Mouse (Mus musculus): ENCODE data around the gene Fbxo42. TPM values are rescaled to one million over a fixed set of nuclear protein-coding genes. Genes with fewer than 3 reads are reported as not detected.

Fbxo42 gene
- total and polyA plus RNA-seq, 3 experiments = 11.2 to 260 (median 23.1) TPM

DNA sequence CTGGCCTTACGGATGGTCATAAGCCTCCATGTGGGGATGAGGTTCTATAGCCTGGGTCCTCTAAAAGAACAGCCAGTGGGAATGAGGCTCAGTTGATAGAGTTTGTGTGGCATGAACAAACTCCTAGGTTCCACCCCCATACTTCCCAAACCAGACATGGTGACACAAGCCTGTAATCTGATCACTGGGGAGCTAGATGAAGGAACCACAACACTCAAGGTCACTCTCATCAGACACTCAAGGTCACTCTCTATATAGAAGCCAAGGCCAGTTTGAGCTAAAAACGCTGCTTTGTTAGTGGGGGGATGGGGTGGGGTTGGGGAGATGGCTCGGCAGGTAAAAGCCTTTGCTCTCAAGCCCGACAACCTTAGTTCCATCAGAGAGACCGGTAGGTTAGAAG is 47.8 kb upstream of the Fbxo42 start:
- peaks cover 0 to 5% of the 10 kb centered on the region in 2 experiments; a peak in 1 of 4 replicates for H3K4me1 ChIP-seq (ENCODE audit: control insufficient read depth in 1 of 2, insufficient read depth in 2 of 2, low read length in 2 of 2)
- no peak for DNase-seq (ENCODE audit: low read depth, low spot score)
- no peak overlapping the region for H3K9ac ChIP-seq (ENCODE audit: control insufficient read depth, low read depth, low read length, poor library complexity, severe bottlenecking)
- no peaks in the 10 kb centered on the region for H3K36me3 ChIP-seq (ENCODE audit: control insufficient read depth in 1 of 2, insufficient read depth in 2 of 2, low read length in 2 of 2)
- no peak overlapping the region for H3K4me3 ChIP-seq (ENCODE audit: control insufficient read depth in 1 of 2, insufficient read depth in 1 of 2, low read depth in 2 of 2, low read length in 2 of 2)
- no peak for TF ChIP-seq JUND (IDR thresholded peaks at IDR 0.05; ENCODE audit: low read depth, low read length)
- no peak for TF ChIP-seq BHLHE40 (IDR thresholded peaks at IDR 0.05; ENCODE audit: borderline replicate concordance, low read depth, low read length)
- no peak for TF ChIP-seq ETS1 (IDR thresholded peaks at IDR 0.05; ENCODE audit: low read depth, low read length)
- no peak for TF ChIP-seq NRF1 (IDR thresholded peaks at IDR 0.05; ENCODE audit: insufficient read depth, low read depth, low read length, poor library complexity, severe bottlenecking)
- TF ChIP-seq GABPA (IDR thresholded peaks at IDR 0.05; ENCODE audit: low read depth, low read length) = no peak
- TF ChIP-seq MYB (IDR thresholded peaks at IDR 0.05; ENCODE audit: low read depth, low read length) = no peak
- TF ChIP-seq ZNF384 (IDR thresholded peaks at IDR 0.05; ENCODE audit: low read depth, low read length) = no peak
- no peak for TF ChIP-seq CTCF (IDR thresholded peaks at IDR 0.05 in 2 of 3, conservative IDR thresholded peaks at IDR 0.05 in 1 of 3; ENCODE audit: control insufficient read depth in 1 of 3, insufficient read depth in 1 of 3, low read depth in 2 of 3, low read length in 3 of 3, poor library complexity in 1 of 3, severe bottlenecking in 1 of 3)
- TF ChIP-seq POLR2AphosphoS5 (IDR thresholded peaks at IDR 0.05; ENCODE audit: borderline replicate concordance, low read depth, low read length) = no peak
- TF ChIP-seq KAT2A (conservative IDR thresholded peaks at IDR 0.05; ENCODE audit: low read depth, low read length) = no peak
- TF ChIP-seq MAX (IDR thresholded peaks at IDR 0.05; ENCODE audit: low read length) = no peak
- no peak for TF ChIP-seq MAZ (IDR thresholded peaks at IDR 0.05; ENCODE audit: low read depth, low read length)
- no peak for TF ChIP-seq CHD1 (IDR thresholded peaks at IDR 0.05; ENCODE audit: low read depth, low read length)
- TF ChIP-seq EP300 (IDR thresholded peaks at IDR 0.05; ENCODE audit: low read depth in 1 of 2, low read length in 2 of 2) = no peak
- TF ChIP-seq ELF1 (IDR thresholded peaks at IDR 0.05; ENCODE audit: low read depth, low read length) = no peak
- TF ChIP-seq MAFK (IDR thresholded peaks at IDR 0.05; ENCODE audit: borderline replicate concordance, low read depth, low read length) = no peak
- TF ChIP-seq GATA1 (IDR thresholded peaks at IDR 0.05; ENCODE audit: low read depth, low read length) = no peak
- H3K27ac ChIP-seq (ENCODE audit: control insufficient read depth, low read depth, low read length) = no peak overlapping the region
- H3K79me2 ChIP-seq (ENCODE audit: control insufficient read depth, insufficient read depth, low read length, poor library complexity) = no peaks in the 10 kb centered on the region
- H3K9me3 ChIP-seq (replicated peaks; ENCODE audit: insufficient read depth, low read length) = no peaks in the 10 kb centered on the region
- H3K27me3 ChIP-seq (ENCODE audit: control insufficient read depth in 1 of 2, insufficient read depth in 2 of 2, low read length in 2 of 2) = no peaks in the 10 kb centered on the region

DNA sequence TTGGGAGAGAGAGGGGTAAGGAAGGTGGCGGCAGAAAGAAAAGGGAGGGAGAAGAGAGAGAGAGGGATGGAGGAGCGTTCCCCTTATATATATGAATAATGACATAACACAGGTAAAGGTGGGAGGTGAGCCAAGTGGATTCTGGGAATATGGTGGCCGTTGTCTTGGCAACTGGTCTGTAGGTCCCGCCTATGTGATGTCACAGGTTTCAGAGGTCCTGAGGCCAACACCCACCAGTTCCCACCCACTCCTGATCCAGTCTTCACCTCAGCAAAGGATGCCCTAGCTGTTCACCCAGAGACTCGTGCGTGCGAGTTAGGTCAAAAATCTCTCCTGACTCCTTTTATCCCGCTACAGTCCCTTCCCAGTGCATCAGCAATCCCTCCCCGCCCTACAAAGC is 46.4 kb upstream of the Fbxo42 start:
- Histone ChIP-seq H3K27ac (ENCODE audit: control insufficient read depth, low read depth, low read length) (no peak overlapping the region), H3K4me1 (ENCODE audit: control insufficient read depth in 1 of 2, insufficient read depth in 2 of 2, low read length in 2 of 2) (peaks cover 0 to 5% of the 10 kb centered on the region in 2 experiments; a peak in 1 of 4 replicates), H3K27me3 (ENCODE audit: control insufficient read depth in 1 of 2, insufficient read depth in 2 of 2, low read length in 2 of 2) (no peaks in the 10 kb centered on the region), H3K36me3 (ENCODE audit: control insufficient read depth in 1 of 2, insufficient read depth in 2 of 2, low read length in 2 of 2) (no peaks in the 10 kb centered on the region), H3K79me2 (ENCODE audit: control insufficient read depth, insufficient read depth, low read length, poor library complexity) (no peaks in the 10 kb centered on the region), H3K4me3 (ENCODE audit: control insufficient read depth in 1 of 2, insufficient read depth in 1 of 2, low read depth in 2 of 2, low read length in 2 of 2) (no peak overlapping the region), H3K9me3 (replicated peaks; ENCODE audit: insufficient read depth, low read length) (no peaks in the 10 kb centered on the region), H3K9ac (ENCODE audit: control insufficient read depth, low read depth, low read length, poor library complexity, severe bottlenecking) (no peak overlapping the region)
- DNase-seq (ENCODE audit: low read depth, low spot score) = no peak
- TF ChIP-seq SMC3 (IDR thresholded peaks at IDR 0.05; ENCODE audit: low read depth, low read length) (no peak), MAX (IDR thresholded peaks at IDR 0.05; ENCODE audit: low read length) (no peak), BHLHE40 (IDR thresholded peaks at IDR 0.05; ENCODE audit: borderline replicate concordance, low read depth, low read length) (no peak), USF1 (IDR thresholded peaks at IDR 0.05; ENCODE audit: low read depth, low read length) (no peak), GABPA (IDR thresholded peaks at IDR 0.05; ENCODE audit: low read depth, low read length) (no peak), NRF1 (IDR thresholded peaks at IDR 0.05; ENCODE audit: insufficient read depth, low read depth, low read length, poor library complexity, severe bottlenecking) (no peak), RAD21 (IDR thresholded peaks at IDR 0.05; ENCODE audit: low read depth, low read length) (no peak), POLR2A (IDR thresholded peaks at IDR 0.05; ENCODE audit: control insufficient read depth in 1 of 2, insufficient read depth in 1 of 2, low read depth in 1 of 2, low read length in 2 of 2, poor library complexity in 1 of 2) (no peak), CHD2 (IDR thresholded peaks at IDR 0.05; ENCODE audit: low read length) (no peak), MAZ (IDR thresholded peaks at IDR 0.05; ENCODE audit: low read depth, low read length) (no peak), ZC3H11A (IDR thresholded peaks at IDR 0.05; ENCODE audit: low read depth, low read length) (no peak), JUND (IDR thresholded peaks at IDR 0.05; ENCODE audit: low read depth, low read length) (no peak), KAT2A (conservative IDR thresholded peaks at IDR 0.05; ENCODE audit: low read depth, low read length) (no peak), MEF2A (IDR thresholded peaks at IDR 0.05; ENCODE audit: extremely low read depth, insufficient replicate concordance, low read depth, low read length, poor library complexity, severe bottlenecking) (no peak), NELFE (IDR thresholded peaks at IDR 0.05; ENCODE audit: low read depth, low read length) (no peak), E2F4 (IDR thresholded peaks at IDR 0.05; ENCODE audit: borderline replicate concordance, low read depth, low read length) (no peak), EP300 (IDR thresholded peaks at IDR 0.05; ENCODE audit: low read depth in 1 of 2, low read length in 2 of 2) (no peak), ZNF384 (IDR thresholded peaks at IDR 0.05; ENCODE audit: low read depth, low read length) (no peak), USF2 (IDR thresholded peaks at IDR 0.05; ENCODE audit: borderline replicate concordance in 1 of 2, insufficient read depth in 1 of 2, low read depth in 1 of 2, low read length in 2 of 2) (no peak)
